Mouse (Mus musculus) cerebellum, adult 18-20 months (tissue): Measurements from ENCODE around the gene Gm10945.

Experiments used
- DNase-seq, 2 experiments: peaks; one replicate each; pipeline ENCODE4 v3.0.0; 2021

The Gm10945 gene

GRCm38 (mm10) chr10:6761287-6761811, at the start of gene Gm10945:
TSS of gene Gm10945 (minus strand) at chr10:6761761.
- DNase-seq = no peak

GRCm38 (mm10) chr10:6790226-6790625, 28.7 kb upstream of the Gm10945 start:
- DNase-seq = no peak

- no peak for DNase-seq
Observed at GRCm38 (mm10) chr10:6788517-6789237, 27.1 kb upstream of the Gm10945 start.

- DNase-seq = no peak
Observed at GRCm38 (mm10) chr10:6758206-6758605, 3.4 kb downstream of the Gm10945 start, which contains the start of gene Oprm1. TSS of gene Oprm1 (plus strand) at chr10:6758506.

- DNase-seq = no peak
Observed at GRCm38 (mm10) chr10:6753375-6753774, 8.2 kb downstream of the Gm10945 start.

- DNase-seq = no peak
Observed at GRCm38 (mm10) chr10:6728469-6728868, 33.1 kb downstream of the Gm10945 start.

- no peak for DNase-seq
Observed at GRCm38 (mm10) chr10:6723765-6724164, 37.8 kb downstream of the Gm10945 start.

GRCm38 (mm10) chr10:6717181-6717948, 44.2 kb downstream of the Gm10945 start:
- DNase-seq = no peak

GRCm38 (mm10) chr10:6705226-6705885, 56.2 kb downstream of the Gm10945 start:
- DNase-seq = no peak

GRCm38 (mm10) chr10:6694218-6694850, 67.2 kb downstream of the Gm10945 start:
- peak; percentile 48 to 52 for DNase-seq
